ENCODE assay signal across 19 mouse cellular contexts in the genomic region with DNA sequence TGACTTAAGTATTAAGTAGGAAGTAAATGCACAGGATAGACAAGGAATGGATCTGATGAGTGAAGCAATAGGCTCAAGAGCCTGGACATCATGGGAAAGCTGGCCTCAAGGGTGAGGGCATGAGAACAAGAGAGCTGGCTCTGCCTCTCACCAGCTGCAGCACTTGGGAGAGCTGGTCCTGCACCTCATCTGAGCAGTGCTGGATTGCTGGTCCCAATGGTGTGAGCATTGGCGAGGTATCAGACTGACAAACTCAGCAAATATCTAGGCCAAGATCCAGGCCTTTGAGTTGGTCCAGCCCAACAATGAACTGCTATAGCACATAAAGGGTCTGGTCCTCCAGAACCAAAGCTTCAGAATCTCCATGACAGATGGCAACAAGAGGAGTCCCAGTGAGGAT.
A peak's percentile ranks its signal among the peaks of the same experiment; 100 is the strongest.
DNase-seq lines count a peak whose midpoint lies in the region; ATAC-seq and TF ChIP-seq lines count a peak whose summit lies in the region.
"Had no signal": no experiment of that assay in that cellular context is flagged by ENCODE, and none has a peak within 500 bp of the region (broad histone marks: within the 10 kb centered on the region; RNA-seq: fewer than 3 reads in every experiment).

No protein-coding gene starts in this region.

- peaks cover 7% of the 10 kb centered on the region; the same call in 1 of the 2 replicates for H3K4me1 ChIP-seq in lung, embryonic 15.5 days
- no peaks in the 10 kb centered on the region; the same call in 1 of the 2 replicates for H3K4me1 ChIP-seq in stomach, postnatal 0 days (replicated peaks; ENCODE audit: control insufficient read depth, insufficient read depth)

- WGBS in lung, embryonic 15.5 days = 66% methylated on average over 1 of the region's 1 CpGs
- 72% methylated on average over 1 of the region's 1 CpGs for WGBS in stomach, postnatal 0 days

- peak; percentile 84 for ATAC-seq in lung, embryonic 15.5 days (ENCODE audit: borderline replicate concordance, extremely low read depth, low FRiP score, low TSS enrichment)
- no peak for ATAC-seq in stomach, postnatal 0 days (ENCODE audit: low FRiP score, low TSS enrichment)
- ATAC-seq: forebrain, embryonic 14.5 days had no signal

- no peaks in the 10 kb centered on the region for H3K27me3 ChIP-seq in lung, embryonic 15.5 days
- H3K27me3 ChIP-seq in stomach, postnatal 0 days (ENCODE audit: control insufficient read depth, insufficient read depth, low read length) = no peaks in the 10 kb centered on the region
- H3K27me3 ChIP-seq: hindbrain, embryonic 13.5 days; limb, embryonic 15.5 days; midbrain, embryonic 12.5 days had no signal

- no peak overlapping the region for H3K4me3 ChIP-seq in lung, embryonic 15.5 days
- no peak overlapping the region for H3K4me3 ChIP-seq in stomach, postnatal 0 days (ENCODE audit: low read depth, low read length)
- H3K4me3 ChIP-seq: hindbrain, embryonic 13.5 days; left cerebral cortex, adult 2 months; limb, embryonic 15.5 days; midbrain, embryonic 12.5 days had no signal

- H3K4me2 ChIP-seq in lung, embryonic 15.5 days = no peak overlapping the region
- H3K4me2 ChIP-seq in stomach, postnatal 0 days (replicated peaks; ENCODE audit: low read depth) = no peak overlapping the region
- H3K4me2 ChIP-seq: hindbrain, embryonic 13.5 days; limb, embryonic 15.5 days; midbrain, embryonic 12.5 days had no signal

- H3K27ac ChIP-seq in lung, embryonic 15.5 days = no peak overlapping the region
- no peak overlapping the region for H3K27ac ChIP-seq in stomach, postnatal 0 days (replicated peaks)
- H3K27ac ChIP-seq: hindbrain, embryonic 13.5 days; kidney, postnatal 0 days; left cerebral cortex, adult 2 months; limb, embryonic 15.5 days; liver, embryonic 14.5 days; midbrain, embryonic 12.5 days had no signal

- TF ChIP-seq EP300 in stomach, postnatal 0 days (optimal IDR thresholded peaks at IDR 0.05) = no peak

- no peaks in the 10 kb centered on the region for H3K9me3 ChIP-seq in lung, embryonic 15.5 days
- H3K9me3 ChIP-seq in stomach, postnatal 0 days (ENCODE audit: control insufficient read depth, low read length) = no peaks in the 10 kb centered on the region
- H3K9me3 ChIP-seq: hindbrain, embryonic 13.5 days; limb, embryonic 15.5 days; midbrain, embryonic 12.5 days had no signal

- H3K36me3 ChIP-seq in lung, embryonic 15.5 days = no peaks in the 10 kb centered on the region
- no peaks in the 10 kb centered on the region for H3K36me3 ChIP-seq in stomach, postnatal 0 days (ENCODE audit: control insufficient read depth, insufficient read depth, low read length)
- H3K36me3 ChIP-seq: hindbrain, embryonic 13.5 days; limb, embryonic 15.5 days; midbrain, embryonic 12.5 days had no signal

- no peak for TF ChIP-seq CTCF in stomach, postnatal 0 days (IDR thresholded peaks at IDR 0.05; ENCODE audit: low read depth)

- no peak overlapping the region for H3K9ac ChIP-seq in lung, embryonic 15.5 days
- no peak overlapping the region for H3K9ac ChIP-seq in stomach, postnatal 0 days (ENCODE audit: low read length)
- H3K9ac ChIP-seq: hindbrain, embryonic 13.5 days; limb, embryonic 15.5 days; liver, embryonic 14.5 days; midbrain, embryonic 12.5 days had no signal

- peak; percentile 55 for DNase-seq in adipocyte (ENCODE audit: low spot score)
- peak; percentile 10 for DNase-seq in gastrocnemius, postnatal 10 days
- peak; percentile 62 for DNase-seq in lung, postnatal 36 days
- DNase-seq in spleen, postnatal 14 days (ENCODE audit: low spot score in 2 of 2) = no peak
- DNase-seq in kidney, postnatal 4 days = no peak
- DNase-seq in stomach, postnatal 0 days (ENCODE audit: low spot score) = no peak
- DNase-seq: adrenal gland, postnatal 25 days; cerebellum, adult 9-10 months; kidney, adult 11 months; left cerebral cortex, postnatal 4 days; right cerebral cortex, postnatal 14 days had no signal

Comparison
In these comparisons a context has a peak if more than half of its experiments do, and no peak if none do; other contexts are left out.
1. DNase-seq: peak in adipocyte (single experiment), gastrocnemius, postnatal 10 days (single experiment) and lung, postnatal 36 days (single experiment); none in spleen, postnatal 14 days (0 of 2), kidney, postnatal 4 days (0 of 2) and stomach, postnatal 0 days (single experiment).